ENCODE assay signal across 17 mouse cellular contexts in genomic region chr2:127139605-127140004, GRCm38 (mm10). TPM values are rescaled to one million over a fixed set of nuclear protein-coding genes. Genes with fewer than 3 reads are reported as not detected.
DNase-seq lines count a peak whose midpoint lies in the region; ATAC-seq and TF ChIP-seq lines count a peak whose summit lies in the region.
"Had no signal": no experiment of that assay in that cellular context is flagged by ENCODE, and none has a peak within 500 bp of the region (broad histone marks: within the 10 kb centered on the region; RNA-seq: fewer than 3 reads in every experiment).

No protein-coding gene starts in this region.

- H3K4me1 ChIP-seq in intestine, postnatal 0 days (replicated peaks; ENCODE audit: control insufficient read depth, insufficient read depth, low read length), result 0 out of 2 replicates have a peak, but pooled peaks cover 4% of the 10 kb centered on the region
- peaks cover 30% of the 10 kb centered on the region for H3K4me1 ChIP-seq in intestine, embryonic 16.5 days (ENCODE audit: control insufficient read depth, insufficient read depth, low read length)
- H3K4me1 ChIP-seq in midbrain, postnatal 0 days (ENCODE audit: insufficient read depth, low read length), result no peaks in the 10 kb centered on the region
- H3K4me1 ChIP-seq in midbrain, embryonic 13.5 days (replicated peaks), result peaks cover 29% of the 10 kb centered on the region
- H3K4me1 ChIP-seq in kidney, adult 2 months (ENCODE audit: control insufficient read depth, insufficient read depth, low read length), result peaks cover 16% of the 10 kb centered on the region

- H3K9ac ChIP-seq in intestine, postnatal 0 days (ENCODE audit: low read depth, low read length), result no peak overlapping the region
- no peak overlapping the region for H3K9ac ChIP-seq in intestine, embryonic 16.5 days (ENCODE audit: low read depth, low read length)
- no peak overlapping the region for H3K9ac ChIP-seq in midbrain, postnatal 0 days (replicated peaks; ENCODE audit: low read length, poor library complexity, severe bottlenecking)
- no peak overlapping the region for H3K9ac ChIP-seq in midbrain, embryonic 13.5 days (replicated peaks)
- H3K9ac ChIP-seq: limb, embryonic 13.5 days; neural tube, embryonic 13.5 days had no signal

- no peaks in the 10 kb centered on the region for H3K9me3 ChIP-seq in intestine, postnatal 0 days (ENCODE audit: control insufficient read depth)
- no peaks in the 10 kb centered on the region for H3K9me3 ChIP-seq in intestine, embryonic 16.5 days (ENCODE audit: control insufficient read depth, low read length)
- H3K9me3 ChIP-seq in midbrain, postnatal 0 days (ENCODE audit: low read length), result no peaks in the 10 kb centered on the region
- H3K9me3 ChIP-seq in midbrain, embryonic 13.5 days, result no peaks in the 10 kb centered on the region
- H3K9me3 ChIP-seq: limb, embryonic 13.5 days; neural tube, embryonic 13.5 days had no signal

- WGBS in intestine, postnatal 0 days, result 100% methylated on average over 1 of the region's 1 CpGs
- WGBS in intestine, embryonic 16.5 days, result 96% methylated on average over 1 of the region's 1 CpGs
- WGBS in midbrain, postnatal 0 days, result 97% methylated on average over 1 of the region's 1 CpGs
- WGBS in midbrain, embryonic 13.5 days, result 94% methylated on average over 1 of the region's 1 CpGs
- WGBS in kidney, adult 2 months, result 98% methylated on average over 1 of the region's 1 CpGs

- no peak for DNase-seq in midbrain, postnatal 0 days (ENCODE audit: low spot score)
- peak; percentile 42 for DNase-seq in ZHBTc4 (ENCODE audit: low read depth, low spot score)
- no peak for DNase-seq in retina, embryonic 14.5 days (ENCODE audit: low spot score)
- DNase-seq in kidney, adult 2 months, result no peak
- DNase-seq: adrenal gland, postnatal 14 days; cerebellum, adult 11 months; cerebellum, postnatal 25 days; embryo, embryonic 11 days; kidney, adult 9 months; layer of hippocampus, adult 9-11 months; lung, postnatal 4 days; thymus, postnatal 4 days had no signal

- no peaks in the 10 kb centered on the region for H3K27me3 ChIP-seq in intestine, postnatal 0 days (replicated peaks; ENCODE audit: control insufficient read depth, insufficient read depth, low read length)
- no peaks in the 10 kb centered on the region for H3K27me3 ChIP-seq in intestine, embryonic 16.5 days (replicated peaks; ENCODE audit: control insufficient read depth, insufficient read depth, low read length)
- H3K27me3 ChIP-seq in midbrain, postnatal 0 days (ENCODE audit: insufficient read depth, low read length), result no peaks in the 10 kb centered on the region
- 0 out of 2 replicates have a peak, but pooled peaks cover 7% of the 10 kb centered on the region for H3K27me3 ChIP-seq in midbrain, embryonic 13.5 days
- H3K27me3 ChIP-seq in kidney, adult 2 months (replicated peaks; ENCODE audit: control insufficient read depth, insufficient read depth, low read length), result no peaks in the 10 kb centered on the region
- H3K27me3 ChIP-seq: limb, embryonic 13.5 days had no signal

- no peak for ATAC-seq in intestine, postnatal 0 days
- ATAC-seq in intestine, embryonic 16.5 days, result no peak
- ATAC-seq in midbrain, postnatal 0 days (ENCODE audit: low FRiP score), result no peak
- ATAC-seq in midbrain, embryonic 13.5 days, result no peak

- no peak overlapping the region for H3K4me2 ChIP-seq in intestine, postnatal 0 days (replicated peaks; ENCODE audit: low read depth)
- H3K4me2 ChIP-seq in intestine, embryonic 16.5 days (ENCODE audit: low read depth, low read length), result no peak overlapping the region
- H3K4me2 ChIP-seq in midbrain, postnatal 0 days (ENCODE audit: low read depth, low read length, poor library complexity, severe bottlenecking), result no peak overlapping the region
- no peak overlapping the region for H3K4me2 ChIP-seq in midbrain, embryonic 13.5 days (replicated peaks)
- H3K4me2 ChIP-seq: limb, embryonic 13.5 days; neural tube, embryonic 13.5 days had no signal

- no peak for TF ChIP-seq POLR2A in kidney, adult 2 months (IDR thresholded peaks at IDR 0.05; ENCODE audit: low read depth, low read length)

- no peak overlapping the region for H3K4me3 ChIP-seq in intestine, postnatal 0 days (ENCODE audit: low read depth, low read length)
- H3K4me3 ChIP-seq in intestine, embryonic 16.5 days (ENCODE audit: low read length), result no peak overlapping the region
- H3K4me3 ChIP-seq in midbrain, postnatal 0 days (ENCODE audit: low read depth, low read length), result no peak overlapping the region
- H3K4me3 ChIP-seq in midbrain, embryonic 13.5 days (replicated peaks), result no peak overlapping the region
- no peak overlapping the region for H3K4me3 ChIP-seq in kidney, adult 2 months (ENCODE audit: insufficient read depth, low read depth, low read length)
- H3K4me3 ChIP-seq: limb, embryonic 13.5 days; neural tube, embryonic 13.5 days had no signal

- H3K36me3 ChIP-seq in intestine, postnatal 0 days (ENCODE audit: control insufficient read depth, insufficient read depth), result peaks cover 10% of the 10 kb centered on the region; the same call in 1 of the 2 replicates
- peaks cover 6% of the 10 kb centered on the region for H3K36me3 ChIP-seq in intestine, embryonic 16.5 days (ENCODE audit: control insufficient read depth, insufficient read depth, low read length)
- no peaks in the 10 kb centered on the region for H3K36me3 ChIP-seq in midbrain, postnatal 0 days (ENCODE audit: insufficient read depth, low read length)
- peaks cover 5% of the 10 kb centered on the region; the same call in 1 of the 2 replicates for H3K36me3 ChIP-seq in midbrain, embryonic 13.5 days
- no peaks in the 10 kb centered on the region for H3K36me3 ChIP-seq in kidney, adult 2 months (ENCODE audit: control insufficient read depth, insufficient read depth, low read length)

- TF ChIP-seq CTCF in intestine, postnatal 0 days (IDR thresholded peaks at IDR 0.05; ENCODE audit: low read depth), result peak; percentile 43
- peak; percentile 22 for TF ChIP-seq CTCF in midbrain, postnatal 0 days (IDR thresholded peaks at IDR 0.05)
- no peak for TF ChIP-seq CTCF in kidney, adult 2 months (conservative IDR thresholded peaks at IDR 0.05; ENCODE audit: insufficient read depth, insufficient read length, low read depth, low read length)

- H3K27ac ChIP-seq in intestine, postnatal 0 days (ENCODE audit: low read depth, low read length), result no peak overlapping the region
- H3K27ac ChIP-seq in intestine, embryonic 16.5 days (ENCODE audit: low read length), result no peak overlapping the region
- no peak overlapping the region for H3K27ac ChIP-seq in midbrain, postnatal 0 days (ENCODE audit: low read depth, low read length)
- H3K27ac ChIP-seq in midbrain, embryonic 13.5 days, result no peak overlapping the region
- no peak overlapping the region for H3K27ac ChIP-seq in kidney, adult 2 months (ENCODE audit: insufficient read depth, low read depth, low read length)
- H3K27ac ChIP-seq: limb, embryonic 13.5 days; neural tube, embryonic 13.5 days had no signal

RNA-seq across cellular contexts. Expression of gene Itpripl1, which starts 3.6 kb away (rescaled TPM):
- polyA plus RNA-seq in intestine, postnatal 0 days (2015; fragmentation: Nextera tagmentation; extraction: Ambion mirVana), result 21.2 and 22.7 TPM in 2 replicates
- 24.5 and 25.0 TPM in 2 replicates for polyA plus RNA-seq in intestine, embryonic 16.5 days (2015; fragmentation: Nextera tagmentation; extraction: Ambion mirVana)
- total RNA-seq in midbrain, postnatal 0 days (2014; rRNA removed), result 9.6 and 11.2 TPM in 2 replicates
- 7.0 and 7.6 TPM in 2 replicates for polyA plus RNA-seq in midbrain, postnatal 0 days (2015; fragmentation: Nextera tagmentation; extraction: Ambion mirVana)
- 8.7 TPM in 2 replicates for polyA plus RNA-seq in midbrain, embryonic 13.5 days (2015; fragmentation: Nextera tagmentation; extraction: Ambion mirVana)
- polyA plus RNA-seq in kidney, adult 2 months (2012; rRNA removed), result 17.3 and 17.7 TPM in 2 replicates

RNA-seq across cellular contexts. Expression of gene Ncaph, which starts 5.9 kb away (rescaled TPM):
- polyA plus RNA-seq in intestine, postnatal 0 days (2015; fragmentation: Nextera tagmentation; extraction: Ambion mirVana), result 14.0 and 15.1 TPM in 2 replicates
- polyA plus RNA-seq in intestine, embryonic 16.5 days (2015; fragmentation: Nextera tagmentation; extraction: Ambion mirVana), result 56.9 and 63.5 TPM in 2 replicates
- 4.0 and 6.6 TPM in 2 replicates for total RNA-seq in midbrain, postnatal 0 days (2014; rRNA removed)
- polyA plus RNA-seq in midbrain, postnatal 0 days (2015; fragmentation: Nextera tagmentation; extraction: Ambion mirVana), result 6.3 and 6.7 TPM in 2 replicates
- 35.5 and 35.8 TPM in 2 replicates for polyA plus RNA-seq in midbrain, embryonic 13.5 days (2015; fragmentation: Nextera tagmentation; extraction: Ambion mirVana)
- 0.34 and 0.61 TPM in 2 replicates for polyA plus RNA-seq in kidney, adult 2 months (2012; rRNA removed)
